Mouse (Mus musculus) hindbrain, embryonic 11.5 days (tissue): ENCODE data around the gene Dohh. TPM values are rescaled to one million over a fixed set of nuclear protein-coding genes. Genes with fewer than 3 reads are reported as not detected.

Experiments used
- polyA plus RNA-seq: library from polyadenylated mRNA; unstranded; fragments of >200 nt; fragmentation: Nextera tagmentation; extraction: Ambion mirVana; gene quantifications from 2 replicates; pipeline ENCODE4 v1.2.1, GENCODE M21; 2014

Gene Dohh
- polyA plus RNA-seq, 1 experiment from 2014 or later = 44.8 TPM

Other genes starting within 250 kb of the Dohh start
- gene Zbtb7a, start 249.2 kb upstream of the Dohh start, polyA plus RNA-seq = 6.6 and 7.9 TPM in 2 replicates
- gene Pias4, start 216.5 kb upstream of the Dohh start, polyA plus RNA-seq = 52.7 and 54.1 TPM in 2 replicates
- gene Eef2, start 207.8 kb upstream of the Dohh start, polyA plus RNA-seq = 380 and 413 TPM in 2 replicates
- 49.9 and 53.3 TPM in 2 replicates for gene Dapk3, start 201.4 kb upstream of the Dohh start, polyA plus RNA-seq
- not detected in 2 replicates for gene 4930442H23Rik, start 200.6 kb upstream of the Dohh start, polyA plus RNA-seq
- 0.08 TPM in 1 of 2 replicates, not detected in the other for gene Nmrk2, start 182.4 kb upstream of the Dohh start, polyA plus RNA-seq
- gene Atcay, start 153.6 kb upstream of the Dohh start, polyA plus RNA-seq = 22.8 and 23.8 TPM in 2 replicates
- gene Zfr2, start 151.3 kb upstream of the Dohh start, polyA plus RNA-seq = 3.4 and 4.3 TPM in 2 replicates
- gene Matk, start 131.5 kb upstream of the Dohh start, polyA plus RNA-seq = 3.1 and 3.3 TPM in 2 replicates
- gene Mrpl54, start 117.5 kb upstream of the Dohh start, polyA plus RNA-seq = 179 and 182 TPM in 2 replicates
- gene Apba3, start 117.5 kb upstream of the Dohh start, polyA plus RNA-seq = 32.1 and 33.5 TPM in 2 replicates
- 3.8 and 3.9 TPM in 2 replicates for gene Tjp3, start 92.8 kb upstream of the Dohh start, polyA plus RNA-seq
- gene Pip5k1c, start 91.5 kb upstream of the Dohh start, polyA plus RNA-seq = 46.3 and 47.0 TPM in 2 replicates
- gene Cactin, start 63.3 kb upstream of the Dohh start, polyA plus RNA-seq = 26.0 and 28.9 TPM in 2 replicates
- gene Tbxa2r, start 55.7 kb upstream of the Dohh start, polyA plus RNA-seq = 2.3 TPM in 2 replicates
- gene Gipc3, start 41.2 kb upstream of the Dohh start, polyA plus RNA-seq = not detected in 2 replicates
- gene Hmg20b, start 33.9 kb upstream of the Dohh start, polyA plus RNA-seq = 90.2 and 100 TPM in 2 replicates
- gene Mfsd12, start 26.9 kb upstream of the Dohh start, polyA plus RNA-seq = 3.9 and 4.6 TPM in 2 replicates
- gene 4930404N11Rik, start 18.6 kb upstream of the Dohh start, polyA plus RNA-seq = 0.47 TPM in 1 of 2 replicates, not detected in the other
- 83.0 and 92.1 TPM in 2 replicates for gene Fzr1, start 5.9 kb upstream of the Dohh start, polyA plus RNA-seq
- 2.2 and 3.2 TPM in 2 replicates for gene Gm48551, start within 50 bp of the Dohh start, polyA plus RNA-seq
- gene Gm48552, start 4.6 kb downstream of the Dohh start, polyA plus RNA-seq = 0.49 and 1.0 TPM in 2 replicates
- gene Smim24, start 8.6 kb downstream of the Dohh start, polyA plus RNA-seq = 2.7 and 4.1 TPM in 2 replicates
- 10.9 and 11.9 TPM in 2 replicates for gene Nfic, start 71.2 kb downstream of the Dohh start, polyA plus RNA-seq
- 12.7 and 13.7 TPM in 2 replicates for gene Celf5, start 98.3 kb downstream of the Dohh start, polyA plus RNA-seq
- 43.5 and 46.9 TPM in 2 replicates for gene Ncln, start 112.0 kb downstream of the Dohh start, polyA plus RNA-seq
- gene S1pr4, start 115.7 kb downstream of the Dohh start, polyA plus RNA-seq = 0.15 and 0.24 TPM in 2 replicates
- gene Gna15, start 139.8 kb downstream of the Dohh start, polyA plus RNA-seq = 0.56 and 0.66 TPM in 2 replicates
- gene Gna11, start 160.8 kb downstream of the Dohh start, polyA plus RNA-seq = 57.3 and 61.7 TPM in 2 replicates
- gene Aes, start 175.1 kb downstream of the Dohh start, polyA plus RNA-seq = 264 and 280 TPM in 2 replicates
- gene Tle2, start 190.1 kb downstream of the Dohh start, polyA plus RNA-seq = 7.2 and 8.8 TPM in 2 replicates
- gene Tle6, start 216.6 kb downstream of the Dohh start, polyA plus RNA-seq = 5.1 and 7.7 TPM in 2 replicates
- 0.77 and 1.2 TPM in 2 replicates for gene BC025920, start 221.8 kb downstream of the Dohh start, polyA plus RNA-seq
- 40.6 and 42.2 TPM in 2 replicates for gene Sirt6, start 243.4 kb downstream of the Dohh start, polyA plus RNA-seq
- gene Ankrd24, start 244.1 kb downstream of the Dohh start, polyA plus RNA-seq = 2.7 and 4.4 TPM in 2 replicates